Mouse (Mus musculus) adrenal gland, postnatal 14 days (tissue): ENCODE measurements around the gene Pdzrn4. TPM values are rescaled to one million over a fixed set of nuclear protein-coding genes. Genes with fewer than 3 reads are reported as not detected.

Experiments used
- DNase-seq: peaks from one replicate; pipeline ENCODE4 v3.0.0; 2021; ENCODE audit warnings: mixed read lengths
- total RNA-seq: library from RNA; stranded (reverse); gene quantifications from 2 replicates; pipeline ENCODE4 v1.2.3, GENCODE M21; 2021

Pdzrn4 gene
- total RNA-seq, 1 experiment from 2014 or later = not detected

DNA sequence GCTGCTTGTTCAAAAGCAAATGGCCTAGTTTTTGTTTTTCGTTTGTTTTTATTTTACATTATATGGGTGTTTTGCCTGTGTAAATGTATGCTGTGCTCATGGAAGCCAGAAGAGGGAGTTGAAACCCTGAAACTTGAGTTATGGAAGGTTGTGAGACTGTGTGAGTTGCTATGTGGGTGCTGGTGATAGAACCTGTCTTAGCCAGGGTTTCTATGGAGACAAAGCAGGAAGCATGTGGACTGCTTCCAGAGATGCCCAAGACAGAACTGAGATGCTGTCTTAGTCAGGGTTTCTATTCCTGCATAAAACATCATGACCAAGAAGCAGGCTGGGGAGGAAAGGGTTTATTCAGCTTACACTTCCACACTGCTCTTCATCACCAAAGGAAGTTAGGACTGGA lies 190.8 kb downstream of the Pdzrn4 start:
- no peak for DNase-seq

DNA sequence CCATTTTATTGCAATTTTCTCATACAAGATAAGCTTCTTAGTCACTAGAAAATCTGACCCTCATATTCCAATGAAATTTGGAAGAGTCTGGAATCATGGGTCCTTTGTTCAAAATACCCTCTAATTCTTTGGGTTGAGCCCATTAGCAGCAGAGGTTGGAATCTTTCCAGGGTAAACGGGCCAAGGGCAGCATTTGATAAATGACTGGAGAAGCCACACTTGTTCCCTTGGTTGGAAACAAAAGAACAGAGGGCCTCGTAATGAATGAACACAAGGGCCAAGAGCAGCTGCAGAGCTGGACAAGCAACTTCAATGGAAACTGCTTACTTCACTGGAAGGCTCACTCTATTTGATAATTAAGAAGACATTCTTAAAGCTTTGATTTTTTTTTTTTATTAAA lies 198.0 kb downstream of the Pdzrn4 start:
- peak; percentile 7 for DNase-seq

GRCm38 (mm10) chr15:92597011-92597780 lies 200.5 kb downstream of the Pdzrn4 start:
- peak; percentile 7 for DNase-seq

GRCm38 (mm10) chr15:92598380-92599295 lies 202.0 kb downstream of the Pdzrn4 start:
- peak; percentile 14 for DNase-seq

GRCm38 (mm10) chr15:92599381-92599780 lies 202.7 kb downstream of the Pdzrn4 start:
- DNase-seq = no peak

GRCm38 (mm10) chr15:92610866-92611265 lies 214.2 kb downstream of the Pdzrn4 start:
- no peak for DNase-seq

DNA sequence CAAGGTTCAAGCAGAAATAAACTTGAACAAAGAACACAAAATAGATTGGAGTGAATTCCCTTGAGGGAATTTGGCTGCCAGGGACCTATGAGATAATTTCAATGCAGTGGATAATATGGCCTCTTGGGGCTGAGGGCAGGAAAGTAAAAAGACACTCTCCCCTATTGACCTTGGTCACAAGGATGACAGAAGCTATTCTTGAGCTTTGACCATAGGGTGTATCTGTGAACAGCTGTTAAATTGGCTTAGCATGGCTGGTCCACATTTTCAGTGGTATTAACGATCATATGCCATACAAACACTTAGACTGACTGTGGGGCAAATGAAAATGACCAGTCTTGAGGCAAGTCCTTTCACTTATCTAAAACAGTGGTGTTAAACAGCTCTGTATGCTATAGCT lies 215.7 kb downstream of the Pdzrn4 start:
- no peak for DNase-seq

DNA sequence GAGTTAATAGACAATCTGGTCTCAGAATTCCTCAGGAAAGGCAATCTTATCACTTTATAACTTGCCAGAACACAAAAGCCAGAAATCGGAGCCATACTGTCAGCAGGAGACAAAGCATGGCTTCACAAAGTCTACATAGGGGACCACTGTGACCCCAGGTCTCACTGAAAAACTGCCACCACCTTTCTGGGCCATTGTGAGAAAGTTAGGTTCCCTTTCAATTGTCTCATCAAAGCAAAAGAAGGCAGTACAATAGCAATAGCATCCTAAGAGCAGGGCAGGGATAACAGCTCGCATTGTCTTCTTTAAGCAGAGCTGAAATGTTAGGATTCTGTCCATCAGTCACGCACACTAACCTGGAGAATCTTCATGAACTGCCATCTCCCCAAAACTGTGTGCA lies 216.5 kb downstream of the Pdzrn4 start:
- no peak for DNase-seq

DNA sequence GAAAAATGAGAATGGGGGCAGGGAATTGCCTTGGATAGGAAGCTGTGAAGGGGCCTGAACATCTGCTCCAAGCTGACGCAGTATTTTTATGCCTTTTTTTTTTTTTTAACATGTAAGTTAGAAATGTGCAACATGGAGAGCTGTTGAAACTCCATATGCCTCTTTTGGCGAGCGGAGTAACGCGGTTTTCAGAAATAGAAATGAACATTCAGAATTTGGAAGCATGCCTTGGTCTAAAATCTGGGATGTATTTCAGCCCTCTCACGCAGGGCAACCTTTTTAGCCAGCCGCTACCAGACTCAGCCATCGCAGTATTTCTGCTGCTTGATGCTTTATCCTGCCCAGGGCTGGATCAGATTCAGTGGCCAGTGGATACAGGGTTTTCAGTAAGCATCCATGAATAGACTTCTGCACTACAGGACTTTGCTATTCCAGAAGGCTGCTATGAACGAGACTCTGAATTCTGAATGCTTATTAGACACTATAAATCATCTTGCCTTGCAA lies 225.1 kb downstream of the Pdzrn4 start:
- DNase-seq = no peak

DNA sequence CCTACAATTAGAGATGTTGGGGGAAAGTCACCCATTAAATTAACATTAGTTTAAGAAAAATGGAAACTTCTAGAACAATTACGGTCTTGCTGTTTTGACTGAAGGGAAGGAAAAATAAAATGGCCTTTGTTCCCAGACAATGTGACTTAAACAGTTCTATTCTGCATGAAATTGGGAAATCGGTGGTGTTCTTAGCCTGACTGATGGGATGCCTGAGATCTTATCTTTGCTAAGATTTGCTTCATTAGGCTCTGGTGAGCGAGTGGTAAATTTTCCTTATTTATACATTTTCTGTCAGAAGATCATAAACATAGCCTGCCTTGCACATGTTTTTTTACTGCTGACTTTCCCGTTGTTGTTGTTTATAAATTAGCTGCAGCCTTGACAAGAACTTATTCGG lies 225.6 kb downstream of the Pdzrn4 start:
- no peak for DNase-seq

GRCm38 (mm10) chr15:92629172-92629571 lies 232.5 kb downstream of the Pdzrn4 start:
- no peak for DNase-seq

- peak; percentile 44 for DNase-seq
These were observed 237.4 kb downstream of the Pdzrn4 start for GRCm38 (mm10) chr15:92634044-92634610.

GRCm38 (mm10) chr15:92640212-92641082 lies 243.8 kb downstream of the Pdzrn4 start:
- DNase-seq = no peak

DNA sequence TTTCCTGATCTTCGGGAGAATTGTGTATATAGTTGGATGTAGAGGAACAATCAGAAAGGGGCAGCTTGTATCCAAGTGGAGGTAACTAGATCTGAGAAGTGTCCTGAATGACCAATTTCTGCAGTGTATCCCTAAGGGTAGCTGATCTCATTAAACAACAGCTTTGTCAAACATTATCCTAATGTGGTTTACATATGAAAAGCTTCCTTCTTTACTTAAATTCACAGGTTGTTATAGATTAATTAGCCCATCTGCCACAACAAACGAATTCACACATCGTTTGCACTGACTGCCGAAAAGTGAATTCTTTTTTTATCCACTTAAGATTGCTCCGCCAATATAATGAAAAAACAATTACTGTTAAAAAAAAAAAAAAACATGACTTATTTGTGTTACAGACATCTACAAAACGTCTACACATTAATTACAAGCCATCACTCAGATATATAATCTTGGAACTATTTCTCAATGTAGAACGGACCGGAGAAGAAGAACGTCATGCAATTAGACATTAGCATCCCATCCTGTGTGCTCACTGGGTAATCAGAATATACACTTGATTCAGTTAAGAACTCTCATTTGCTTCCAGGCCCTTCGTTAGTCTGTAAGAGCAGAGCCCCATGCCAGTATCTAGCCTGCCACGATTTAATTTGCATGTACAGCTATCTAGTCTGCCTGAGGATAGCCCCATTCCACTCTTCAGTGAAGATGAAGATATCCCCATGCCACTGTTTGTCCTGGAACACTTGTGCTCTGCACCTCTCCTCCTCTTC lies 274.8 kb downstream of the Pdzrn4 start:
- DNase-seq = no peak

DNA sequence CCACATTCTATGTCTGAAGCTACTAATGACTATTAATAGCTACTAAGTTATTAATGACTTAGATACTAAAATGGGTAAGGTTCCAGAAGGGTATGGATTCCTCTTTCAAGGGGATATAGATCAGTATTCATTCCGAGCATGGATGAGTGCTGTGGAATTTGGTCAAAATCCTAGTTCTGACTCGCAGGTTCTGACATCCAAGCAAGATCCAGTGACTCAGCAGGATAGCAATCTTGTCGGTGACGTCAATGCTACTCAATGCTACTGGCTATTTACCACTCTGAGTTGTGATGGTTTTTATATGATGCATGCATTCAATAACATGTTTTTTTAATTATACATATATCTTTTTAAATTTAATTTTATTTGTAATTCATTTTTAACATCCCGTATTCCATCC lies 279.4 kb downstream of the Pdzrn4 start:
- no peak for DNase-seq

GRCm38 (mm10) chr15:92678377-92678776 lies 281.7 kb downstream of the Pdzrn4 start:
- no peak for DNase-seq

DNA sequence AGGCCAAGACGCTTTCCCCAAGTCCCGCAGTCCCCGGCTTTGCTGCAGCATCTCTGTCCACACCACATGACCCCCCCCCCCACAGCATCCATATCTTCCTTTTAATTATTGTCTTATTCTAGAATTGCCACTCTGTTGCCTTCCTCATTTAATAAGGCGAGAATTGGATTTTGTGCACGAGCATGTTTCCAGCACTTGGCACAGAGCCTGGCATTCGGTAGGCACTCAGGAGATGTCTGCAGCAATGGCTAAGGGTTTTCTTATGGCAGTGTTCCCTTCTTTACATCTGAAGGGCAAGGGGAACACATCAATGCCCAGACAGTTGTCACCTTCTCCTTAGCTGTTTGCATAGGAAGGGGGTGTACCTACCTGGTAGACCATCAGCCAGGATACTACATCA lies 282.9 kb downstream of the Pdzrn4 start:
- no peak for DNase-seq

DNA sequence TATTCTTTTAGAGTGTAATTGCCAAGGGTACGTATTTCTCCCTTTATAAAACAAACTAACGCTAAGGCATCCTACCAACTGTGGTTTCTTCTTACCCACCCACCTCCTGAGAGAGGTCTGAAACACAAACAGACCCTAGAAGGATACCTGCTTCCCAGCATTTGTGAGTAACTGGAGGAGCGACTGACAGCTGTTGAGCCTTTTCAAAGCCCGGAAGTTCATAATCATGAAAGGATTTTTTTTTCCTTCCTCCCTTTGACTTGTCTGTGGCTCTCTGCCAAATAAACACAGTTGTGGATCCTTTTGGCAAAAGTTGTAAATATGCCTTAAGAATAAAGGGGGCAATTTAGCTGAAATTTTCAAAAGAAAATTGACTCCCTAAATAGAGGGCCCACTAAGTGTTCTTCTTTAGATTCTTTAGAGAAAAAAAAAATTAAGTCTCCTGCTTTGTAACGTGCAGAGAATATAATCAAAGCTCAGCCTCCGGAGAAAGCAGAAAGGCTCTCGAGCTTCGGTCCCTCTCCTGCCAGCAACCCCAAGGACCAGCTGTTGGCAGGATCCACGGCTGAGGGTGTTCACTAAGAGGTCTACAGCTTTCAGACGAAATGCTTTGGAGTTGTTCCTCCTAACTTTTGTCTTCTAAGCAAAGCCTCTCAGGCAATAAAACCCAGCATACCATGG lies 299.7 kb downstream of the Pdzrn4 start:
- DNase-seq = peak; percentile 5

DNA sequence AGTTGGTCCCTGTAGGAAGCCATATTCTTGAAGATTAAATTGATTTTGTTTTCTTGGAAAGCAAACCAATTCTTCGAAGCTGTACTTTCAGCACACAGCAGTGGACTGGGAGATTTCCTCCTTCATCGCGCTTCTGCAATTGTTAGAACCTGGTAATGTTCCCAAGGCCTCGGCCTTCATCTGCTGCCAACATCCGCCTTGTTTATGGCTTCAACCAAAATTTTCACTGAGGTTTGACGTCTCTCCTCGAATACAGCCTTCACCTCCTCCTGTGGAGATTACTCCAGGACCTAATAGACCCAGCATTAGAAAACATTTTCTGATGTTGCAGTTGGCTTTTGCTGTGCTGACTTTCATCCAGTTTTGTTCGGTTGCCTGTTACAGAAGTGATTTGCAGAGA lies 307.5 kb downstream of the Pdzrn4 start:
- peak; percentile 85 for DNase-seq

GRCm38 (mm10) chr15:92738676-92739075 lies 342.0 kb downstream of the Pdzrn4 start:
- no peak for DNase-seq
